Mouse (Mus musculus): ENCODE measurements around the gene Pank3. TPM values are rescaled to one million over a fixed set of nuclear protein-coding genes. Genes with fewer than 3 reads are reported as not detected.

The Pank3 gene
- polyA plus RNA-seq (2014; fragmentation: Illumina TruSeq; extraction: RNeasy Lipid Tissue Mini Kit (QIAGEN cat#74804); ENCODE audit: low read depth, low replicate concordance) = 280 TPM

DNA sequence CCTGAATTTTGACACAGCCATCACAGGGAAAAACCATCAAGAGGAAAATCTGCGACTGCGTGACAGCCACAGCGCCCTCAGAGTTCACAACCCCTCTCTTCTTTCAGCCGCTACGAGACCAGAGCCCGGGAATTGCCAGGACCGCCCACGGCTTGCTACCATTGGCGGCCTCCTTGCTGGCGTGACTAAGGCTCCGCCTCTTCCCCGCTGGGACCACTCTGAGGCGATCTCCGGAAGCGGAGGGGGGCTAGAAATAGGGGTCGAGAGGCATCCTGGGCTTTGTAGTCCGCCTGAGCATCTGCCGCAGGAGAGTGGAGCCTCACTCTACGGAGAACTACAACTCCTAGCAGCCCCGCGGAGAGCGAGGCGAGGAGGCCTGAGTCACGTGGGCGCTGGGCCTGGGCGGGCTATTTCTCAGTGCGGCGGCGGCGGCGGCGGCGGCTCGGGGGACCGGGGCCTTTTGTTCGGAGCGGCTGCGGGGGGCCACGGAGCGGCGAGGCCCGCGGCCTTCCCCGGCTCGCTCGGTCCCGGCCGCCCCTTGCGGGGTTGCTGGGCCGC, at the start of gene Pank3:
Gene Pank3 (plus strand): TSS at position 297 of the 558 bp plus-strand sequence.

DNA sequence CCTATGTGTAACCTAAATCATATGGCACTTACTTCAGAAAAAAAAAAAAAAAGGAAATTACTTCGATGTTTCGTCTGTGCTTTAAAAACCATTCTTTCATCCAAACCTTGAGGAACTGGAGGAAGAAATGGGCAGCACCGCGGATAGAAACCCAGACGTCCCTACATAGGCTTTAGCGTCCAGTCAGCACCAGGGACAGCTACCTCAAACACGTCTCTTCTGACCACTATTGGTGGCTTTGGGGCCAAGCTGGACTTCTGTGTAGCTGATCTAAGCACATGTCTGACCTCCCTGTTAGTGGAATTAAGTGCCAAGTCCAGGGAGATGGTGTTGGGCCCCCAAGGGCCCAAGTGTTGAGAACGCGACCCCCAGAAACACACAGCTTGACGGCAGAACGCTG, 29.6 kb downstream of the Pank3 start, which contains the start of gene Fbll1:
Gene Fbll1 (minus strand): TSS at position 11 of the 400 bp plus-strand sequence.

DNA sequence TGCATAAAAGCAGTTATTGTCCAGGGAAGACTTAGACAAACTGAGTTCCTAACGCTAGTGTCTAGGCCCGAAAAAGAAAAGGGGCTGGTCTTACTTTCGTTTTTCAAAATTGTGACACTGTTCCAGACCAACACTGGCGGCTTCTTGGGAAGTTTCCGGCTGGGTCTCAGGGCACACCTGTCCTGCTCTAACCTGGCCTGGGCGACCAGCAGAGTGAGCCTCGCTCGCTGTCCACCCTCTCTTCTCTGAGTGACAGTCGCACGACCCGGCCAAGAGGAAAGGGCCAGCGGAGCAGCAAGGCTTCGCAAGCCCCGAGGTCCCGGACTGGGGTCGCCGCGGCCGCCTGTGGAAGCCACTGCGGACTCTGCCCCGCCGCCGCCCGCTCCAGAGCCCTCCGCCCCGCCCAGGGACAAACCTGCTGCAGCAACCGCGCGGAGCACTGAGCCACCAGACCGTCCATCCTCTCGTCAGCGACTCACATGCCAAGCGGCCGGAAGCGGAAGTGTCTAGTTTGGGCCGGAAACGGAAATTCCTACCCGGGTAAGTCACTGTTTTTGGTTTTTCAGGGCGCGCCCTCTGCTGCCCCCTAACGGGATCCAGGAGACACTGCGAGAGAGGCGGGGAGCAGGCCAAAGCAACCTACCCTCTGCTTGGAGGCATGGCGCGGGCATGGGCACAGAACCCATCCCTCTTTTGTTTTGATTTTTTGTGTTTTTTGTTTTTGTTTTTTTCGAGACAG, 64.9 kb downstream of the Pank3 start, which contains the start of gene Rars:
Gene Rars (minus strand): TSS at position 485 of the 739 bp plus-strand sequence.

Other genes starting within 250 kb of the Pank3 start
- gene Fbll1, start 29.4 kb downstream of the Pank3 start, polyA plus RNA-seq (2014; fragmentation: Illumina TruSeq; extraction: RNeasy Lipid Tissue Mini Kit (QIAGEN cat#74804); ENCODE audit: low read depth, low replicate concordance) = not detected
- 157 TPM for gene Rars, start 65.0 kb downstream of the Pank3 start, polyA plus RNA-seq (2014; fragmentation: Illumina TruSeq; extraction: RNeasy Lipid Tissue Mini Kit (QIAGEN cat#74804); ENCODE audit: low read depth, low replicate concordance)
- gene Wwc1, start 211.0 kb downstream of the Pank3 start, polyA plus RNA-seq (2014; fragmentation: Illumina TruSeq; extraction: RNeasy Lipid Tissue Mini Kit (QIAGEN cat#74804); ENCODE audit: low read depth, low replicate concordance) = 6.5 TPM

All from sigmoid colon, adult 10 weeks (tissue).